Mouse (Mus musculus) neural tube, embryonic 11.5 days (tissue): ENCODE measurements around the gene Coq4. TPM values are rescaled to one million over a fixed set of nuclear protein-coding genes. Genes with fewer than 3 reads are reported as not detected.

ENCODE experiments used
- ATAC-seq: fragments of 200-750 bp; cut with Nextera tagmentation; 2 replicates; pipeline ENCODE4 v1.8.0; 2017; ENCODE audit warnings: moderate number of reproducible peaks, mild to moderate bottlenecking, moderate TSS enrichment, moderate library complexity; ENCODE audit not compliant: insufficient read depth, low FRiP score, low TSS enrichment
- DNase-seq: peaks from one replicate; pipeline ENCODE4 v3.0.0-alpha.2; 2015; ENCODE audit warnings: low spot score
- H3K27ac ChIP-seq: fragments of 300-500 bp; sonication (generic); 2 replicates; pipeline ENCODE4 v1.5.1; 2014; ENCODE audit warnings: low read depth, mild to moderate bottlenecking, low read length
- H3K27me3 ChIP-seq: fragments of 300-500 bp; sonication (generic); 2 replicates; pipeline ENCODE4 v1.6.1; 2014; ENCODE audit warnings: mild to moderate bottlenecking, low read length, mixed read lengths; ENCODE audit not compliant: control insufficient read depth, insufficient read depth
- H3K36me3 ChIP-seq: fragments of 300-500 bp; sonication (generic); 2 replicates; pipeline ENCODE4 v1.6.1; 2014; ENCODE audit warnings: mild to moderate bottlenecking, low read length, moderate library complexity, mixed read lengths; ENCODE audit not compliant: control insufficient read depth, insufficient read depth
- H3K4me1 ChIP-seq: fragments of 300-500 bp; sonication (generic); 2 replicates; pipeline ENCODE4 v1.6.1; 2014; ENCODE audit warnings: low read length, mixed read lengths; ENCODE audit not compliant: control insufficient read depth, insufficient read depth
- H3K4me2 ChIP-seq: fragments of 300-500 bp; sonication (generic); 2 replicates; pipeline ENCODE4 v1.6.1; 2014; ENCODE audit warnings: low read depth, mild to moderate bottlenecking, moderate library complexity
- H3K4me3 ChIP-seq: fragments of 300-500 bp; sonication (generic); 2 replicates; pipeline ENCODE4 v1.5.1; 2014; ENCODE audit warnings: low read depth, low read length
- H3K9ac ChIP-seq: fragments of 300-500 bp; sonication (generic); 2 replicates; pipeline ENCODE4 v1.6.1; 2014; ENCODE audit warnings: mild to moderate bottlenecking, low read length
- H3K9me3 ChIP-seq: fragments of 300-500 bp; sonication (generic); 2 replicates; pipeline ENCODE4 v1.6.1; 2016; ENCODE audit warnings: low read length; ENCODE audit not compliant: control insufficient read depth
- WGBS: fragments of 180-500 bp; shearing (Covaris S2); extraction: QIAGEN DNeasy Blood & Tissue Kit; methylation state at CpG from one replicate; pipeline ENCODE4 v1.1.7; 2014; 5-methylcytosine and 5-hydroxymethylcytosine counted together
- polyA plus RNA-seq: library from polyadenylated mRNA; unstranded; fragments of >200 nt; fragmentation: Nextera tagmentation; extraction: Ambion mirVana; gene quantifications from 2 replicates; pipeline ENCODE4 v1.2.1, GENCODE M21; 2014

The Coq4 gene
- polyA plus RNA-seq, 1 experiment from 2014 or later, result 46.6 TPM

DNA sequence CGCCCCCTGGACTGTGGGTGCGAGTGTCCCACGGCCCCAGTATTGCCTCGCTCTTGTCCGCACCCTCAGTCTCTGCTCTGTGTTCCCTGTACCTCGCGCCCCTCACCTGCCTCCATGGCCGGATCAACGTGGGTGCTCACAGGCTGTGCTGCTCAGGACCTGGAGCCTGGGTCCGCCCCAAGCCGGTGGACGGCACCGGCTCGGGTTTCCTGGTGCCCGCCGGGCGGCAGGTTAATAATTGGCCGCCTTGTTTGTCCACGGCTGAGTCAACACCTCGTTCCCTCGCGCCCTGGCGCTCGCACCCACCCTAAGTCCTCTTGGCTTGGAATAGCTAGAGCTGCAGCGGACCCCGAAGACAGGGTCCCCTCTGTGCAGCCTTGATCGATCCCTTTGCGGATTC is 35.8 kb upstream of the Coq4 start, which contains the start of gene Gm13420:
Gm13420 (minus strand) TSS at position 189 of the 400 bp plus-strand sequence.
- ATAC-seq, result no peak
- no peak for DNase-seq
- H3K4me2 ChIP-seq, result peak within 1 kb of the TSS; percentile 9
- H3K9me3 ChIP-seq, result no peaks in the 10 kb centered on the region
- peak within 1 kb of the TSS; percentile 14 for H3K4me3 ChIP-seq
- peak within 1 kb of the TSS; percentile 10; the same call in 1 of the 2 replicates for H3K9ac ChIP-seq
- H3K36me3 ChIP-seq, result no peaks in the 10 kb centered on the region
- H3K4me1 ChIP-seq, result peaks cover 10% of the 10 kb centered on the region; the same call in 1 of the 2 replicates
- peaks cover 36% of the 10 kb centered on the region for H3K27me3 ChIP-seq
- 3% methylated on average over 28 of the region's 28 CpGs for WGBS
- H3K27ac ChIP-seq, result no peak within 1 kb of the TSS

DNA sequence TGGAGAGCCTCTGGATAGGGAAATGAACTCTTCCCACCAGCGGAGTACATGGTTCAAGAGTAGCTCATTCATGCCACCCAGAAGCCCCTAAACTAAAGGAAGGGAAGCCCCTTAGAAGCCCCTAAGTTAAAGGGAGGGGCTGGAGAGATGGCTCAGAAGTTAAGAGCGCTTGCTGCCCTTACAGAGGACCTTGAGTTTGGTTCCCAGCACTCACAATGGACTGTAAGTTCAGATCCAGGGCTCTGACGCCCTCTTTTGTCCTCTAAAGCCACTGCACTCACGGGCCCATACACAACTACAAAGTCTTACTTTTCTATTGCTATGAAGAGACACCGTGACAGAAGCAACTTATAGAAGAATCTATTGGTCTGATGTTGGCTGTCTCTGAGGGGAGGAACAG is 34.9 kb upstream of the Coq4 start:
- no peak overlapping the region for H3K9ac ChIP-seq
- ATAC-seq (no peak), DNase-seq (no peak)
- no peak overlapping the region for H3K4me2 ChIP-seq
- H3K4me3 ChIP-seq, result no peak overlapping the region
- no peak overlapping the region for H3K27ac ChIP-seq
- peaks cover 7% of the 10 kb centered on the region; the same call in 1 of the 2 replicates for H3K4me1 ChIP-seq
- no peaks in the 10 kb centered on the region for H3K9me3 ChIP-seq
- H3K27me3 ChIP-seq, result peaks cover 27% of the 10 kb centered on the region
- 86% methylated on average over 5 of the region's 5 CpGs for WGBS
- no peaks in the 10 kb centered on the region for H3K36me3 ChIP-seq

DNA sequence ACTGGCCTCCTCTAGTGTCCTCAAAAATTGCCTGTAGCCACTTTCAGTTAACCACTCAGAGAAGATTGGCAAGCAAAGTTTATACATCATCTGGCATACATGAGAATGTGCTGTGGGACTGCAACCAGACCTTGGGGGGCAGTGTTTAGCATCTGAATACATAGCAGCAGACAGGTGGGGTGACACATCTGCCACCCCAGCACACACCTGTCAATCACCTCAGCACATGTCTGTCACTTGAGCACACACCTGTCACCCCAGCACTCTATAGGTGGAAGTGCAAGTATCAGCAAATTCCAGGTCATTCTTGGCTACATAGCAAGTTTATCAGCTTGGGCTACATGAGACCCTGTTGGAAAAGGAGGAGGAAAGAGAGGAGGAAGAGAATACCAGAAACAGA is 31.6 kb upstream of the Coq4 start:
- no peaks in the 10 kb centered on the region for H3K36me3 ChIP-seq
- H3K4me1 ChIP-seq, result 0 out of 2 replicates have a peak, but pooled peaks cover 5% of the 10 kb centered on the region
- peaks cover 19% of the 10 kb centered on the region for H3K27me3 ChIP-seq
- no peak overlapping the region for H3K4me3 ChIP-seq
- H3K27ac ChIP-seq, result no peak overlapping the region
- H3K9me3 ChIP-seq, result no peaks in the 10 kb centered on the region
- no peak overlapping the region for H3K4me2 ChIP-seq
- DNase-seq (no peak), ATAC-seq (no peak)
- no peak overlapping the region for H3K9ac ChIP-seq

DNA sequence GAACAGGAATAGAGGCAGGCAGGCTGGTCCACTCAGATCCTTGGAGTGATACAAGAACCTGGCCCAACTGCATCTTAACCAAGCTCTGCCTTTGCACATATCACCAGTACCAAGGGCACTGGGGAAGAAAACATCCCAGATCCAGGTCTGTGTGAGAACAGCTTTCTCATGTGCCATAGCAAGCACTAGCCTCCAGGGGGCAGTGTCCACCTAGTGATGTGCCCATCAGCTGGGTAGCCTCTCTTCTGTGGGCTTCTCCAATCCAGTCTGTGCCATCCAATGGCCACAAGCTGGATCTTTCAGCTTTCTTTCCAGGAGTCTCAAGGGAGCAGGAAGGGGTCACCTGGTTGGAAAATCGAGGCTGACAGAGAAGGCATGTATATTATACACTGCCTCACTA is 22.5 kb upstream of the Coq4 start:
- Histone ChIP-seq H3K4me1 (no peaks in the 10 kb centered on the region), H3K9ac (no peak overlapping the region), H3K36me3 (no peaks in the 10 kb centered on the region), H3K27ac (no peak overlapping the region), H3K27me3 (no peaks in the 10 kb centered on the region), H3K4me2 (no peak overlapping the region), H3K9me3 (no peaks in the 10 kb centered on the region), H3K4me3 (no peak overlapping the region)
- WGBS, result 0% methylated on average over 1 of the region's 1 CpGs
- no peak for ATAC-seq
- DNase-seq, result peak; percentile 74

DNA sequence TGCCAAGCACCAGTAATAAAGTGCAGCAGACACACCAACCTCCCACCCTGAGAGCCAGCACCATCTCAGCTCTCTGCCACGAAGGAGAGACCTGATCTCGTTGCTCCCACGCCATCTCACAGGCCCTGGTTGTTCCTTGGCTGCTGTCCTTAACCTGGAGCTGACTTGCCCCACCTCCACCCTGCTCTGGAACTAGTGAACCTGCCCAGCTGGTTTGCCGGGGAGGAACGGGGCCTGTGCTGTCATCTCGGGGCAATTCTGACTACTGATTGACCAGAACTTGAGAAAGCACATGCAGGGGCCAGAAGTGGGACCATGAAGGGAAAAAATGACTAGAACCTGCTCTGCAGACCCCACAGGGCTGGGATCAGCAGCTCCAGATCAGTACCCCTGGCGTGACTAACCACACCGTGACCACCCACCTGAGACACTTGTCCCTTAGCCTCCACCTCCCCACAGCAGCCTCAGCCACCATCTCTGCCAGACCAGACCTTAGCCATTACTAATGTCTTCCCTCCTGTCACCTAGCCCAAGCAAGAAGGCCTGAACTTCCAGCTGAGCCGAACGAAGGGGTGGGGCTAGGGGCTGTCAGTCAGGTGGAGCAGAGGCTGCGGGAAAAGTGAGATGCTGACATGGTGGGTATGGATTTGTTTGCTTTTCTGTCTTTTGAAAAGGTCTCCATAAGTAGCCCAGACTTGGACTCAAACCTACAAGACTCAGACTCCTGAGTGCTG is 19.1 kb upstream of the Coq4 start:
- Histone ChIP-seq H3K9me3 (no peaks in the 10 kb centered on the region), H3K27me3 (no peaks in the 10 kb centered on the region), H3K9ac (no peak overlapping the region)

DNA sequence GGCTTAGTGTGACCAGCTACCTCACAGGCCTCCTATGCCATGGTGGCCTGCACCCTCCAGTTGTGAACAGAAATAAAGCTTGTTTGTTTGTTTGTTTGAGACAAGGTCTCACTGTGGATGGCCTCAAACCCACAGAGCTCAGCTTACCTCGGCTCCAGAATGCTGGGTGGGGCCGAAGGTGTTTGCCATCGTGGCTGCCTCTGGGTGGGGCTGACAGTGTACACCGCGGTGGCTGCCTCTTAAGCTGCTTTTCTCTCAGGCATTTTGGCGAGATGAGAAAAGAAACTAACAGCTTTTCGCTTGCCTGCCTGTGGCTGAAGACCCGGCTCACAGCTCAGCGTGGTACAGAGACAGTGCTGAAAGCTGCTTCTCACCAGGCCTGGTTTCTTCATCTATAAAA is 18.4 kb upstream of the Coq4 start:
- H3K4me2 ChIP-seq, result no peak overlapping the region
- H3K36me3 ChIP-seq, result no peaks in the 10 kb centered on the region
- DNase-seq, result no peak
- H3K27me3 ChIP-seq, result no peaks in the 10 kb centered on the region
- no peak for ATAC-seq
- H3K9ac ChIP-seq, result no peak overlapping the region
- H3K4me3 ChIP-seq, result no peak overlapping the region
- WGBS, result 68% methylated on average over 9 of the region's 9 CpGs
- no peak overlapping the region for H3K27ac ChIP-seq
- H3K4me1 ChIP-seq, result no peaks in the 10 kb centered on the region
- no peaks in the 10 kb centered on the region for H3K9me3 ChIP-seq

More for the DNA sequence above, 19.1 kb upstream of the Coq4 start:
- WGBS, result 70% methylated on average over 11 of the region's 11 CpGs
- no peak overlapping the region for H3K4me2 ChIP-seq
- DNase-seq (no peak), ATAC-seq (no peak)
- no peak overlapping the region for H3K4me3 ChIP-seq
- no peaks in the 10 kb centered on the region for H3K4me1 ChIP-seq
- no peak overlapping the region for H3K27ac ChIP-seq
- H3K36me3 ChIP-seq, result no peaks in the 10 kb centered on the region

DNA sequence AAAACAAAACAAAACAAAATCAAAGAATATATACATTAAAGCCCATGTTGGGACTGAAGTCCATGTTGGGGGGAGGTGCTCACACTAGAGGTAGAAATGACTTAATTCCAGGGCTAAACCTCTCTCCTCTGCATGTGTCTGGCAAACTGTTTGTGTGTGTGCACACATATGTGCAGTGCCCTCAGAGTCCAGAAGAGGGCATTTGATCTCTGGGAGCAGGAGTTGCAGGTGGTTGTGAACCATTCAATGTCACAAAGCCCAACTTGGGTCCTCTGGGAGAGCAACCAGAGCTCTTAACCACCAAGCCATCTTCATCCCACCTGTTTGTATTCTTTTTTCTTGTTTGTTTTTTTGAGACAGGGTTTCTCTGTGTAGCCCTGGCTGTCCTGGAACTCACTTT is 17.1 kb upstream of the Coq4 start:
- Histone ChIP-seq H3K4me1 (no peaks in the 10 kb centered on the region), H3K9me3 (no peaks in the 10 kb centered on the region), H3K36me3 (no peaks in the 10 kb centered on the region), H3K27ac (no peak overlapping the region), H3K4me3 (no peak overlapping the region), H3K4me2 (no peak overlapping the region), H3K9ac (no peak overlapping the region), H3K27me3 (no peaks in the 10 kb centered on the region)
- no peak for ATAC-seq
- DNase-seq, result no peak

DNA sequence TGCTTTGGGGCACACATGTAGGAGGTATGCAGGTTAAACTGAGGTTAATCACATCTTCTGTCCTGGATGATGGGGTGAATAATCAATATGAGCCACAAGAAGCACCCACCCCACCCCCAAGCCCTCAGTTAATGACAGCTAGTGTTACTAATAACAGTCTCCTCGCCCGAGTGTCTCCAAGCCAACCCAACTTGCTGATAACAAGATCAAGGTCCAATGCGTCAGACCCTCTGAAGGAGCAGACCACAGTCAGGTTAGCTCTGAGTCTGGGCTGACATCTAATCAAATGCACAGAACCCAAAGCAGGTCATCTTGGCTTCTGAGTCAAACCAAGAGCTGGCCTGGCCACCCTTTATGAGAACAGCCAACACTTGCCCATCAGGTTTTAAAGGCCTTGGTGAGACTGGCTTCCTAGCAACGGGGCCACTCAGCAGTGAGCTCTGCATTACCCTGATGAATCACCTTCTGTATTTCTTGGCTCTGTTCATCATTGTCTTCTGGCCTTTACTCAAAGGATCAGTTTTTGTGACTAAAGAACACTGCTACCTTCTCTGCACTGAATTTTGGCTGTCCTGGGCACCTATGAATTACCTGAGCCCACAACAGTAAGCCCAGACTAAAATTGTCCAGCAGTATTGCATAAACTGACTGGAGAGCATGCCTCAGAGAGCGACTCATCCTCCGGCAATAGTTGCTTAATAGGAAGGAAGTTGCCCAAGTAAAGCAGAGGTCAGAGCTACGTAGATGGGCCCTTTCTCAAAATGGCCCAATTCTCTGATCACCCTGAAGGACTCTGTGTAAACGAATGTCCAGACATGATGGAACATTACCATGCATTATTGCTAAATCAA is 15.5 kb upstream of the Coq4 start:
- Histone ChIP-seq H3K27ac (no peak overlapping the region), H3K4me3 (no peak overlapping the region), H3K36me3 (no peaks in the 10 kb centered on the region), H3K4me1 (no peaks in the 10 kb centered on the region), H3K9me3 (no peaks in the 10 kb centered on the region), H3K27me3 (no peaks in the 10 kb centered on the region), H3K4me2 (no peak overlapping the region), H3K9ac (no peak overlapping the region)
- ATAC-seq (no peak), DNase-seq (no peak)
- WGBS, result 86% methylated on average over 8 of the region's 8 CpGs

DNA sequence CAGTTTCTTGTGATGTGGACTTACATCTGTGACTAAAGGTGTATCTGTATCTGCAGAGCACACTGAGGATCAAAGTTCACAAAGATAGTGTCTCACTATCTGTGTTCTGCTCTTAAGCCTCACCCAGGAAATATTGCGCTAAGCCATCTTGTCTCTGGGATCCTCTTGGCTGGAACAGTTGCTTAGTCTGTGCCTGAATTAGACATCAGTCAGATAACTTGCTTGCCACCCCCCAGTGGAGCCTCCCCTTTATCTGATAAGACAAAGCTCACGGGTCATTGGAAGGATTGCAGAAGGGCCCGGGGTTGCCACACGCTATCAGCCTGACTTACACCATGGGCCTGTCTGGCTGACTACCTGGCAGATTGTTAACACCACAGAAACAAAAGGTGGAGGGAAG is 14.0 kb upstream of the Coq4 start:
- Histone ChIP-seq H3K36me3 (peaks cover 8% of the 10 kb centered on the region), H3K27ac (no peak overlapping the region), H3K4me1 (no peaks in the 10 kb centered on the region), H3K9me3 (no peaks in the 10 kb centered on the region), H3K9ac (no peak overlapping the region), H3K4me3 (no peak overlapping the region), H3K27me3 (no peaks in the 10 kb centered on the region), H3K4me2 (no peak overlapping the region)
- 94% methylated on average over 4 of the region's 4 CpGs for WGBS
- no peak for DNase-seq
- ATAC-seq, result no peak
